Mouse (Mus musculus): Measurements from ENCODE around the gene A430033K04Rik. TPM values are rescaled to one million over a fixed set of nuclear protein-coding genes. Genes with fewer than 3 reads are reported as not detected.

The A430033K04Rik gene
- 9.9 TPM for polyA plus RNA-seq (2014; fragmentation: Illumina TruSeq; extraction: RNeasy Lipid Tissue Mini Kit (QIAGEN cat#74804); ENCODE audit: low read depth, low replicate concordance)

GRCm38 (mm10) chr5:138622645-138623477 lies at the start of gene A430033K04Rik:
A430033K04Rik (plus strand) TSS chr5:138622859.

DNA sequence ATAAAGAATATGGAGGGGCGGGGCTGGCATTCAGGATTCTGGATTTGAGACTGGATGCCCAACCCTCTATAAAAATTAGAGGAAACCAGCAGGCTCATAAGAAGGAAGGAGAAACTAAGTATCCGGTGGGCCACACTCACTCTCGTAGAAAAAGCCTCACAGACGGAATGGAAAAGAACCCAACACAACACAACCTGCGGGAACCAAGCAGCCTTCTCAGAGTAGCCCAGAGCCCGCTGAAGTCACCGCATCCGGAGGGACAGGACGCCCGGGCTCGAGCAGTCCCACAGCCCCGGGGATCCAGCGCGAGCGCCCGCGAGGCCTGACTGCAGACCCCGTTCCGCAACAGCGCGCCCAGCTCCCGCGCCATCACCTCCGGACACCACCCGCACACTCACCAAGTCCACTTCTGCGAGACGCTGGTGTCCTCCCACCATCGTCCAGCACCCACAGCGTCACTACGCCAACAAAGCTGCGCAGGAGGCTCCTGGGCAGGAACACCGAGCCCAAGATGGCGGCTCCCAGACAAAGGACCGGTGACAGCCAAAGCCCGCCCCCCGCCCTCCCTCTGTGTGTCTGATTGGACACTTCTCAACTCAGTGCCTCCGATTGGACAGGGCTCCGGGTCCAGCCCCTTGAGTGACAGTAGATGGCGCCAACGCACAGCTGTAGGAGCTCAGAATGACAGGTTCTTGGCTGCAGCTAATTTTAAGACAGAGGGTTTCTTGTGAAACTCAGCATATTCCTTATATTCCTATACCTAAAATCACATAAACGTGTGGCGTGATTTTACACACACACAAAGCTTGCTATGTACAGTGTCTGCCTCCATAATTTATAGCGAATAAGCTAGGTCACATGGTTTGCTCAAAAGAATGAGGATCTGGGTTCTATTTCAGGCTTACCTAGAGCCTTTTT lies 3.2 kb upstream of the A430033K04Rik start, which contains the start of gene Zfp68:
Gene Zfp68 (minus strand): TSS at position 551 of the 918 bp plus-strand sequence.

Other genes starting within 250 kb of the A430033K04Rik start
- gene Zfp157, start 181.4 kb upstream of the A430033K04Rik start, polyA plus RNA-seq (2014; fragmentation: Illumina TruSeq; extraction: RNeasy Lipid Tissue Mini Kit (QIAGEN cat#74804); ENCODE audit: low read depth, low replicate concordance) = 20.6 TPM
- gene 1700123K08Rik, start 58.1 kb upstream of the A430033K04Rik start, polyA plus RNA-seq (2014; fragmentation: Illumina TruSeq; extraction: RNeasy Lipid Tissue Mini Kit (QIAGEN cat#74804); ENCODE audit: low read depth, low replicate concordance) = not detected
- gene Zfp68, start 3.1 kb upstream of the A430033K04Rik start, polyA plus RNA-seq (2014; fragmentation: Illumina TruSeq; extraction: RNeasy Lipid Tissue Mini Kit (QIAGEN cat#74804); ENCODE audit: low read depth, low replicate concordance) = 81.8 TPM
- 1.7 TPM for gene Fam20c, start 131.7 kb downstream of the A430033K04Rik start, polyA plus RNA-seq (2014; fragmentation: Illumina TruSeq; extraction: RNeasy Lipid Tissue Mini Kit (QIAGEN cat#74804); ENCODE audit: low read depth, low replicate concordance)
- not detected for gene Gm5294, start 197.2 kb downstream of the A430033K04Rik start, polyA plus RNA-seq (2014; fragmentation: Illumina TruSeq; extraction: RNeasy Lipid Tissue Mini Kit (QIAGEN cat#74804); ENCODE audit: low read depth, low replicate concordance)